Mouse (Mus musculus): ENCODE data around the gene Srcin1.

The Srcin1 gene

GRCm38 (mm10) chr11:97461307-97461820 lies 114.6 kb downstream of the Srcin1 start:
- DNase-seq: no peak

Data from lung, postnatal 14 days (tissue).